Mouse (Mus musculus): Measurements from ENCODE around the gene Gata1. TPM values are rescaled to one million over a fixed set of nuclear protein-coding genes. Genes with fewer than 3 reads are reported as not detected.
"Not testable (repeated sequence)": the region's sequence is repeated elsewhere in the genome, so short reads cannot be mapped to it uniquely, and the experiment has no call there.

Gene Gata1
- polyA plus RNA-seq, 1 experiment from 2014 or later, result 5.2 TPM

DNA sequence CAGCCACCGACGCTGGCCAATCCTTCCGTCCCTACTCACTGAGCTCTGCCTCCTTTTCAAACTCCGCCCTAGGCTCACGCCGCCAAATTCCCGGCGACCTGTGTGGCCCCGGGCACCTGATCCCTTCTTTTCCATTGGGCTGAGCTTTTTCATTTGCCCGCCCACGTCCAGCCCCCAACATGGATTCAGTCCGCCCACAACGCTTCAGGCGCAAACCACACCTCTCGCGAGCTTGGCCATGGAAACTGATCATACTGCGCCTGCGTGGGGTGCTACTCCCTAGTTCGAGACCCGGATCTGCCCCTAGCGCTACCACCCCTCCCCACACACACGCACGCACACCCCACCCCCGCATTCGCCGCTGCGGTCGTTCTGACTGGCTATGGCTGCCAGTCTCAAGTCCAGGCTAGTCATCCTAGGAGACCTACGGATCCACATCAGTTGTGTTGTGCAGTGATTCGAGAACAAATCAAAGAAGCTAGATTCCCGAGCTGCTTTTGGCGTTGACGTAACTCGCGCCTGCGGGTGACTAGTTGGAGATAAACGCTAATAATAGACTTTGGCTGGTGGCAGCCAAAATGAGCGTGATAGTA is 29.9 kb downstream of the Gata1 start:
- no peaks in the 10 kb centered on the region for H3K27me3 ChIP-seq (replicated peaks; ENCODE audit: low read depth, poor library complexity, severe bottlenecking)
- peaks cover 5% of the 10 kb centered on the region for H3K4me1 ChIP-seq
- peak; percentile 95 for DNase-seq (ENCODE audit: low spot score)
- WGBS, result 17% methylated on average over 38 of the region's 38 CpGs
- H3K9me3 ChIP-seq, result peaks cover 4% of the 10 kb centered on the region; the same call in 1 of the 2 replicates
- H3K36me3 ChIP-seq (replicated peaks), result peaks cover 4% of the 10 kb centered on the region; the same call in 1 of the 2 replicates
- peak overlapping the region; percentile 84 for H3K27ac ChIP-seq (replicated peaks)
- H3K4me3 ChIP-seq, result peak overlapping the region; percentile 62

DNA sequence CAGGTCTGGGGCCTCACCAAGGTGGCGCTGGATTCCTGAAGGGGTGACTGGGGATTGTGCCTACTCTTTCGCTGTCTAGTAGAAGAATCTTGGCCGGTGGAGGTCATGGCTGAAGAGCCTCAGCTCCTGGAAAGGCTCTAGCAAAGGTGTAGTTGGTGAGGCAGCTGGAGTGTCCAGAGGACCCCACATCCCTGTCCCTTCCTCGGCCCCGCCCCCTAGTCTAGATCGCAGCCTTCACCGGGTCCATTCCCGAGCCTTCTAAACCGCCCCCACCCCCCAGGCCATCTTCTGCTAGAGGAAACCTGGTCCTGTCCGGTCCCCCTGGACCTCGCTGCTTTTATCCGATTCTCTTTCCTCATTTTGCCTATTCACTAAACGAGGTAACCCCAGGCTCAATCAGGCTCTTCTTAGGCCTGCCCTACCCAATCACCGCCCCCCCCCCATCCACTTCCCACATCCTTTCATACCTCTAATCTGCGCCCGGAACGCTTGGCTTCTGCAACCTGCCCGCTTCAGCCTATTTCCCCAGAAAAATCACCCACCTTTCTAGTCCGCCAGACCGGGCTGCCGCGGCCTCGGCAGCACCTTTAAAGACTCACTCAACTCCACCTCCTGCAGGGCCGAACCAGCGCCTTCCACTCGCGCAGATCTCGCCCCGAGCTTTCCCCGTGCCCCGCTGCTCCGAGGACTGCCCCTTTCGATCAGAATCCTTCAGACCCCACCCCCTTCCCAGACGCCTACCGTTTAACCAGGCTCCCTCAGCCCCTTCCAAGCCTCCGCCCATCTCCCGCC is 30.6 kb downstream of the Gata1 start, which contains the start of gene Hdac6:
Hdac6 (minus strand) TSS at position 782 of the 792 bp plus-strand sequence.
- H3K36me3 ChIP-seq (replicated peaks), result peaks cover 4% of the 10 kb centered on the region; the same call in 1 of the 2 replicates
- H3K27me3 ChIP-seq (replicated peaks; ENCODE audit: low read depth, poor library complexity, severe bottlenecking), result no peaks in the 10 kb centered on the region
- H3K27ac ChIP-seq (replicated peaks), result peak within 1 kb of the TSS; percentile 84
- peaks cover 5% of the 10 kb centered on the region for H3K4me1 ChIP-seq
- H3K9me3 ChIP-seq, result peaks cover 4% of the 10 kb centered on the region; the same call in 1 of the 2 replicates
- peak; percentile 9 for DNase-seq (ENCODE audit: low spot score)
- 18% methylated on average over 36 of the region's 37 CpGs for WGBS
- peak within 1 kb of the TSS; percentile 62 for H3K4me3 ChIP-seq

DNA sequence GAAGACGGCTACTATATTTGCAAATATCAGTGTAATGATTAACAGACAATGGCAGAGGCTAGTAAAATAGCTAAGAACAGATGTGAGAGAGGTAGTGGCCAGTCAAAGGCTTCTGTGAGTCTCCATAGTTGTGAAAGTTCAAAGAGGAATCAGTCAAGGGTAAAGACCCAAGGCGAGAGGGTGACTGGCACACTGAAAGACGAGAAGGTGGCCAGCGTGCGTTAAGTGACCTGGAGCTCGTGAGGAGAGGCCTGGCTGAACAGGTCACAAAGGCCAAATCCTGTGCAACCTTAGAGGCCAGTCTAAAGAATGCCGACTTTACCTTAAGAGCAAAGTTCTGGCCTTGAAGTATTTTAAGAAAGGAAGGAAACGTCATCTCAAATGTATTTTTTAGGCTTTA is 32.3 kb downstream of the Gata1 start:
- H3K36me3 ChIP-seq (replicated peaks), result peaks cover 7% of the 10 kb centered on the region; the same call in 1 of the 2 replicates
- H3K4me1 ChIP-seq, result peaks cover 5% of the 10 kb centered on the region
- DNase-seq (ENCODE audit: low spot score), result no peak
- H3K9me3 ChIP-seq, result peaks cover 3% of the 10 kb centered on the region; the same call in 1 of the 2 replicates
- H3K27ac ChIP-seq (replicated peaks), result no peak overlapping the region
- WGBS, result 62% methylated on average over 8 of the region's 8 CpGs
- no peaks in the 10 kb centered on the region for H3K27me3 ChIP-seq (replicated peaks; ENCODE audit: low read depth, poor library complexity, severe bottlenecking)
- no peak overlapping the region for H3K4me3 ChIP-seq

DNA sequence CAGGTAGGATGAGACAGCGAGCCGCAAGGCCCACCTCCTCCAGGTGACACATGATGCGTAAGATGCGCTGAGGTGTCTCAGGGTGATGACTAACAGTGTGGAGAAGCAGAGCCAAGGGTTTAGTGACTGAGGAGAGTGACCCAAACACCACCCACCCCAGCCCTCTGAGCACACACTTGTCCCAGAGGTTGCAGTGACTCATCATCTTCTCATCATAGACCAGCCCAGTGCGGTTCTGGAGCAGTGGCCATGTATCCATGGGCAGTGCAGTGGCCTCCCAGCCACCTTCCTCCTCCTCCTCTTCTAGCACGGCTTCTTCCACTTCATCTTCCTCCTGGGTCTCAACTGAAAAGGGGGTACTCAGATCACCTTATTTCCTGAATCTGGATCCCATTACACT is 40.2 kb downstream of the Gata1 start:
- no peak overlapping the region for H3K27ac ChIP-seq (replicated peaks)
- H3K4me1 ChIP-seq, result no peaks in the 10 kb centered on the region
- DNase-seq (ENCODE audit: low spot score), result no peak
- H3K9me3 ChIP-seq, result peaks cover 10% of the 10 kb centered on the region; the same call in 1 of the 2 replicates
- WGBS, result 91% methylated on average over 6 of the region's 6 CpGs
- peaks cover 63% of the 10 kb centered on the region for H3K36me3 ChIP-seq (replicated peaks)
- H3K4me3 ChIP-seq, result no peak overlapping the region
- no peaks in the 10 kb centered on the region for H3K27me3 ChIP-seq (replicated peaks; ENCODE audit: low read depth, poor library complexity, severe bottlenecking)

DNA sequence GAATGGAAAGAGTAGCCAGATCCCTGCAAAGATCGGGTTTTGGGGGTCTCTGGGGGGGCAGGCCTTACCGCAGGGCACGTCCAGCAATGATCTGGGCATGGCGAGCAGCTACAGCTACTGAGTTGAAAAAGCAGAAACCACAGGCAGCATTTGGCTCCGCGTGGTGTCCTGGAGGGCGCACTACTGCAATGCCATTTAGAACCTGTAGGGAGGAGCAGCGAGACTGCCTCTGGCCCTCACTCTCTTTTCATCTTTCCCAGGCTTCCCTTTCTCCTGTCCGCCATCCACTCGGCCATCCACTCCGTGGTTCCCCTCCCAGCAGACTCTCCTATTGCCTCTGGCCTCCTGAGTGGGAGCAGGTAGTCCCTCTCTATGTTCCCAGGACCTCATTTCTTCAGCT is 41.0 kb downstream of the Gata1 start:
- peaks cover 10% of the 10 kb centered on the region; the same call in 1 of the 2 replicates for H3K9me3 ChIP-seq
- H3K27ac ChIP-seq (replicated peaks), result no peak overlapping the region
- no peak overlapping the region for H3K4me3 ChIP-seq
- no peaks in the 10 kb centered on the region for H3K4me1 ChIP-seq
- peaks cover 70% of the 10 kb centered on the region for H3K36me3 ChIP-seq (replicated peaks)
- no peak for DNase-seq (ENCODE audit: low spot score)
- WGBS, result 54% methylated on average over 11 of the region's 11 CpGs
- H3K27me3 ChIP-seq (replicated peaks; ENCODE audit: low read depth, poor library complexity, severe bottlenecking), result no peaks in the 10 kb centered on the region

DNA sequence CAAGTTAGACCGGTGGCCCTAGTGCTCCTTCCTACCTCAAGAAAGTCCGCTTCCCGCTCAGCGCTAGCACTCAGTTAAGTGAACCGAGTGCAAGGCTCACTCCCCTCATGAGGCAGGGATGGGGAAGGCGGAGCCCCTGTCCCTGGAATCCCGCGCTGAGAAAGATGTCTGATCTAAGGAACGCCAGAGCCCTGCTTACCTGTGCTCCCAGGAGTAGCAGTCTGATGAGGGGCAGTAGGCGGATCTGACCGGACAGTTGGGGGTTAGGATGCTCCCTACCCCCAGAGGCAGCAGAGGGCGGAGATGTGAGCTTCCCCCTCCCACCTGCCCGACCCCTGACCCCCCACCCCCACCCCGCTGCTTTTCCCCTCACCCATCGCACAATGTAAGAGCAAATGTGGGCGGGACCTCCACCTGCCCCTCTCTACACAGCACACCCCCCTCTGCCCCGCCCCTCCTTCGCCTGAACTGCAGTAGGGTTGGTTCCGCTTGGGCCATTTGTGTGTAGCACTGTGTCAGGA is 49.5 kb downstream of the Gata1 start, which contains the start of gene Eras:
Eras (minus strand) TSS at position 338 of the 521 bp plus-strand sequence.
- Histone ChIP-seq H3K27me3 (replicated peaks; ENCODE audit: low read depth, poor library complexity, severe bottlenecking) (peaks cover 64% of the 10 kb centered on the region), H3K9me3 (peaks cover 7% of the 10 kb centered on the region; the same call in 1 of the 2 replicates), H3K27ac (replicated peaks) (no peak within 1 kb of the TSS), H3K4me1 (peaks cover 4% of the 10 kb centered on the region; the same call in 1 of the 2 replicates), H3K36me3 (replicated peaks) (peaks cover 43% of the 10 kb centered on the region), H3K4me3 (0 out of 2 replicates have a peak within 1 kb of the TSS, but pooled peaks have one; percentile 13)
- 16% methylated on average over 19 of the region's 19 CpGs for WGBS
- DNase-seq (ENCODE audit: low spot score), result no peak

DNA sequence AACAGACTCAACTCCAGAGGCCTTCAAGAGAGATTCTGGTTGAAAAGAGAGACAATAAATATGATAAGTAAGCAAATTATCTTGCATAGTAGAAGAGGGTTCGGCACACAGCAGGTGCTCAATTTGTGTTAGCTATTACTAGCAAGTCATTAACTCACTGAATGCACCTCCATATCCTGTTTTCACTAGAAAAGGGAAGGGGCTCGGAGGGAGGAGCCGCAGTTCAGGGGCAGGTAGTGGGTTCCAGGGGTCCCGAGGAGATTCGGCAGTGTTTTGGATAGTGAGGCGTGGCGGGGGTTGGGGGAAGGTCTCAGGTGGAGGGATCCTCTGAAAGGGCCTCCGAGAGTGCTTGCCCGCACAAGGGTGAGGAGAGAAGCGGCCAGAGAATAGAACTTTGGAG is 50.8 kb downstream of the Gata1 start:
- Histone ChIP-seq H3K27me3 (replicated peaks; ENCODE audit: low read depth, poor library complexity, severe bottlenecking) (peaks cover 76% of the 10 kb centered on the region), H3K4me1 (peaks cover 14% of the 10 kb centered on the region), H3K27ac (replicated peaks) (no peak overlapping the region), H3K9me3 (peaks cover 7% of the 10 kb centered on the region; the same call in 1 of the 2 replicates), H3K36me3 (replicated peaks) (peaks cover 32% of the 10 kb centered on the region), H3K4me3 (no peak overlapping the region)
- 22% methylated on average over 10 of the region's 10 CpGs for WGBS
- DNase-seq (ENCODE audit: low spot score), result no peak

DNA sequence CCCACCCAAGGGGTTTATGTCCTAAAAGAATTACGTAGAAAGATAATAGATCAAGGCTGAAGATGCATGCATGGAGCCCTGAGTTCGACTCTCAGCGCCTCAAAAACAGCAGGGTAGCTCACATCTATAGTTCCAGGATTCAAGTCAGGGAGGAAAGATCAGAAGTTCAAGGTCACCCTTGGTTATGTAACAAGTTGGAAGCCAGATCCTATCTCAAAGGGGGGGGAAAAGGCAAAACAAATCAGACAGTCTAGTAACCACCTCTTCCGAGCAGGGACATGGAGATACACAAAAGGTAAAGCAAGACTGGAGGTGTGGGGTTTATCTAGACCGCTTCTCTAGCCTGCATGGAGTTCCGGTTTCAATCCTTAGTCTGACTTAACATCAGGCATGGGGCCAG is 51.6 kb downstream of the Gata1 start:
- Histone ChIP-seq H3K36me3 (replicated peaks) (peaks cover 24% of the 10 kb centered on the region), H3K4me1 (peaks cover 17% of the 10 kb centered on the region), H3K4me3 (no peak overlapping the region), H3K27ac (replicated peaks) (no peak overlapping the region), H3K27me3 (replicated peaks; ENCODE audit: low read depth, poor library complexity, severe bottlenecking) (peaks cover 85% of the 10 kb centered on the region), H3K9me3 (peaks cover 7% of the 10 kb centered on the region; the same call in 1 of the 2 replicates)
- 77% methylated on average over 6 of the region's 6 CpGs for WGBS
- DNase-seq (ENCODE audit: low spot score), result no peak

DNA sequence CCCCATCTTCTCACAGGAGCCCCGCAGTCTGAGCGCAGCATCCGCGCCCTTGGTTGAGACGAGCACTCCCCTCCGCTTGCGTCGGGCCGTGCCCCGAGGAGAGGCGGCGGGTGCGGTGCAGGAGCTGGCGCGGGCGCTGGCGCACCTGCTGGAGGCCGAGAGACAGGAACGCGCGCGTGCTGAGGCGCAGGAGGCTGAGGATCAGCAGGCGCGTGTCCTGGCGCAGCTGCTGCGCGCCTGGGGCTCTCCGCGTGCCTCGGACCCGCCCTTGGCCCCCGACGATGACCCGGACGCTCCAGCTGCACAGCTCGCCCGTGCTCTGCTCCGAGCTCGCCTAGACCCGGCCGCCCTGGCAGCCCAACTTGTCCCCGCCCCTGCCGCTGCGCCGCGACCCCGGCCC is 55.8 kb downstream of the Gata1 start:
- Histone ChIP-seq H3K4me3 (peak overlapping the region; percentile 46), H3K27ac (replicated peaks) (no peak overlapping the region), H3K4me1 (peaks cover 16% of the 10 kb centered on the region), H3K27me3 (replicated peaks; ENCODE audit: low read depth, poor library complexity, severe bottlenecking) (peaks cover 88% of the 10 kb centered on the region), H3K9me3 (peaks cover 9% of the 10 kb centered on the region; the same call in 1 of the 2 replicates), H3K36me3 (replicated peaks) (no peaks in the 10 kb centered on the region)
- 15% methylated on average over 48 of the region's 48 CpGs for WGBS
- DNase-seq (ENCODE audit: low spot score), result peak; percentile 42

DNA sequence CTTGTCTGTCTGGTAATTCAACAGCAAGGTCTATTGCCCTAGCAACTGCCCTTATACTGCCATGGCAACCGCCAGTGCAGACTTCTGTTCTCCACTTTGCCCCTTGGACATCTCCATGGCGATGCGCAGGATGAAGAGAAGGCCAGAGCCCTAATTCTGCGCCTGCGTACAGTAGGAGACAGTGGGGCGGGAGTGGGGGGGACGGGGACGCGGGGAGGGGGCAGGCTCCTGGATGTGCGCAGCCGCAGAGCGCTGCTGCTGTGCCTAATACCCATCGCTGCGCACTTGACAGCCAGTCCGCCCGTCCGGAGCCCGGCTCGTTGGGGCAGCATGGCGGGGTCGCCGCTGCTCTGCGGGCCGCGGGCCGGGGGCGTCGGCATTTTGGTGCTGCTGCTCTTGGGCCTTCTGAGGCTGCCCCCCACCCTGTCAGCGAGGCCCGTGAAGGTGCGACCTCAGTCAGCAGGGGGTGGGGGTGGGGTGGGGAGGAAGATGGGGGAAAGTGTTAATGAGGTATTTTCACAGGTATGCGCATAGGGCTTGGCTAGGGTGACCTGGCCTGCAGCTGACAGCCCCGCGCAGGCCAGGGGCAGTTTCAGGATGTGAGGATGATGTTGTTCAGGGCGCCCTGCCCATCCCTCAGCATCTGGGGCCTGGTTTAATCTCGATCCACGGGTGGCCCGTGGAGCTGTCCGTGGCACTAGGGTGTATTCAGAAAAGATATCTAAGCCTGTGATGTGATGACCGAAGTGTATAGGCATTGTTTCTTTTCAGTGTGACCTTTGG is 58.1 kb downstream of the Gata1 start, which contains the start of gene Pcsk1n:
Pcsk1n (plus strand) TSS at position 222 of the 783 bp plus-strand sequence.
- Histone ChIP-seq H3K4me1 (peaks cover 16% of the 10 kb centered on the region), H3K4me3 (peak within 1 kb of the TSS; percentile 51), H3K27me3 (replicated peaks; ENCODE audit: low read depth, poor library complexity, severe bottlenecking) (peaks cover 66% of the 10 kb centered on the region), H3K27ac (replicated peaks) (0 out of 2 replicates have a peak within 1 kb of the TSS, but pooled peaks have one; percentile 19), H3K9me3 (peaks cover 9% of the 10 kb centered on the region; the same call in 1 of the 2 replicates), H3K36me3 (replicated peaks) (no peaks in the 10 kb centered on the region)
- peak; percentile 67 for DNase-seq (ENCODE audit: low spot score)
- 12% methylated on average over 40 of the region's 40 CpGs for WGBS

DNA sequence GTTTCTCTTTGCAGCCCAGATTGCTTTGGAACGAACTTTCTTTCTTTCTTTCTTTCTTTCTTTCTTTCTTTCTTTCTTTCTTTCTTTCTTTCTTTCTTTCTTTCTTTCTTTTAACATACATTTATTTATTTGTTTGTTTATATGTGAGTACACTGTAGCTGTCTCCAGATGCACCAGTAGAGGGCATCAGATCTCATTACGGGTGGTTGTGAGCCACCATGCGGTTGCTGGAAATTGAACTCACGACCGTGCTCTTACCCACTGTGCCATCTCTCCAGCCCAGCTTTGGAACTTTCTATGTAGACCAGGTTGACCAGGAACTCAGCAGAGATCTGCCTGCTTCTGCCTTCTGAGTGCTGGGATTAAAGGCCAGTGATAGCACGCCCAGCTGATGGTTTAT is 59.9 kb downstream of the Gata1 start:
- Histone ChIP-seq H3K4me1 (peaks cover 15% of the 10 kb centered on the region), H3K27me3 (replicated peaks; ENCODE audit: low read depth, poor library complexity, severe bottlenecking) (peaks cover 47% of the 10 kb centered on the region)
- 73% methylated on average over 6 of the region's 6 CpGs for WGBS
- H3K36me3 ChIP-seq (replicated peaks); H3K9me3 ChIP-seq; H3K4me3 ChIP-seq; H3K27ac ChIP-seq (replicated peaks); DNase-seq (ENCODE audit: low spot score): not testable (repeated sequence)

DNA sequence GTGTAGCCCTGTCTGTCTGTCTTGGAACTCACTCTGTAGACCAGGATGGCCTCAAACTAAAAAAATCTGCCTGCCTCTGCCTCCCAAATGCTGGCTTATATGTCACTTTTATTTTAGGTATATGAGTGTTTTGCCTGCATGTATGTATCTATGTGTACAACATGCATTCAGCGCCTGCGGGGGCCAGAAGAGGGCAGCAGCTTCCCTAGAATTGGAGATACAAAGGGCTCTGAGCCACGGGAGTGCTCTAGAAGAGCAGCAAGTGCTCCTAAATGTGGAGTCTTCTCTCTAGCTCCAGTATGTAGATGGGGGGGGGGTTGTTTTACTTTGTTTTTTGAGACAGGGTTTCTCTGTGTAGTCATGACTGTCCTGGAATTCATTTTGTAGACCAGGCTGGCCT is 62.2 kb downstream of the Gata1 start:
- not testable (repeated sequence) for H3K4me1 ChIP-seq; H3K4me3 ChIP-seq; H3K9me3 ChIP-seq; H3K36me3 ChIP-seq (replicated peaks); H3K27ac ChIP-seq (replicated peaks); DNase-seq (ENCODE audit: low spot score)
- WGBS, result 20% methylated on average over 3 of the region's 3 CpGs
- H3K27me3 ChIP-seq (replicated peaks; ENCODE audit: low read depth, poor library complexity, severe bottlenecking), result peaks cover 24% of the 10 kb centered on the region
